Mouse (Mus musculus) embryonic facial prominence, embryonic 11.5 days (tissue): Measurements from ENCODE around the gene Gm36864. TPM values are rescaled to one million over a fixed set of nuclear protein-coding genes. Genes with fewer than 3 reads are reported as not detected.
"Not testable (repeated sequence)": the region's sequence is repeated elsewhere in the genome, so short reads cannot be mapped to it uniquely, and the experiment has no call there.

Source experiments
- ATAC-seq: fragments of 200-750 bp; cut with Nextera tagmentation; replicated peaks from 2 replicates; pipeline ENCODE4 v1.8.0; 2017; ENCODE audit warnings: low read depth; ENCODE audit not compliant: insufficient number of reproducible peaks, low FRiP score, low TSS enrichment
- DNase-seq: peaks from one replicate; pipeline ENCODE4 v3.0.0-alpha.2; 2015; ENCODE audit warnings: low spot score
- H3K27ac ChIP-seq: fragments of 300-500 bp; sonication (generic); replicated peaks from 2 replicates; pipeline ENCODE4 v1.5.1; 2014; ENCODE audit warnings: mild to moderate bottlenecking, low read depth, low read length, control low read depth
- H3K27me3 ChIP-seq: fragments of 300-500 bp; sonication (generic); 2 replicates; pipeline ENCODE4 v1.6.1; 2014; ENCODE audit warnings: mild to moderate bottlenecking, low read length, moderate library complexity, mixed read lengths; ENCODE audit not compliant: control insufficient read depth, insufficient read depth
- H3K36me3 ChIP-seq: fragments of 300-500 bp; sonication (generic); replicated peaks from 2 replicates; pipeline ENCODE4 v1.6.1; 2014; ENCODE audit warnings: low read depth, mild to moderate bottlenecking, low read length, moderate library complexity, mixed read lengths; ENCODE audit not compliant: control insufficient read depth, insufficient read depth
- H3K4me1 ChIP-seq: fragments of 300-500 bp; sonication (generic); 2 replicates; pipeline ENCODE4 v1.6.1; 2014; ENCODE audit warnings: low read length, mixed read lengths; ENCODE audit not compliant: control insufficient read depth, insufficient read depth
- H3K4me2 ChIP-seq: fragments of 300-500 bp; sonication (generic); 2 replicates; pipeline ENCODE4 v1.6.1; 2014; ENCODE audit warnings: low read depth, mild to moderate bottlenecking, control low read depth, low read length, moderate library complexity
- H3K4me3 ChIP-seq: fragments of 300-500 bp; sonication (generic); 2 replicates; pipeline ENCODE4 v1.5.1; 2014; ENCODE audit warnings: low read depth, low read length, control low read depth
- H3K9ac ChIP-seq: fragments of 300-500 bp; sonication (generic); replicated peaks from 2 replicates; pipeline ENCODE4 v1.6.1; 2014; ENCODE audit warnings: mild to moderate bottlenecking, control low read depth, low read length
- H3K9me3 ChIP-seq: fragments of 300-500 bp; sonication (generic); replicated peaks from 2 replicates; pipeline ENCODE4 v1.6.1; 2016; ENCODE audit warnings: mild to moderate bottlenecking, low read length, inconsistent platforms, mixed read lengths; ENCODE audit not compliant: control insufficient read depth
- WGBS: fragments of 180-500 bp; shearing (Covaris S2); extraction: QIAGEN DNeasy Blood & Tissue Kit; methylation state at CpG from one replicate; pipeline ENCODE4 v1.1.7; 2014; 5-methylcytosine and 5-hydroxymethylcytosine counted together
- polyA plus RNA-seq: library from polyadenylated mRNA; unstranded; fragments of >200 nt; fragmentation: Nextera tagmentation; extraction: Ambion mirVana; gene quantifications from 2 replicates; pipeline ENCODE4 v1.2.1, GENCODE M21; 2014

Gm36864 gene
- polyA plus RNA-seq, 1 experiment from 2014 or later = not detected

DNA sequence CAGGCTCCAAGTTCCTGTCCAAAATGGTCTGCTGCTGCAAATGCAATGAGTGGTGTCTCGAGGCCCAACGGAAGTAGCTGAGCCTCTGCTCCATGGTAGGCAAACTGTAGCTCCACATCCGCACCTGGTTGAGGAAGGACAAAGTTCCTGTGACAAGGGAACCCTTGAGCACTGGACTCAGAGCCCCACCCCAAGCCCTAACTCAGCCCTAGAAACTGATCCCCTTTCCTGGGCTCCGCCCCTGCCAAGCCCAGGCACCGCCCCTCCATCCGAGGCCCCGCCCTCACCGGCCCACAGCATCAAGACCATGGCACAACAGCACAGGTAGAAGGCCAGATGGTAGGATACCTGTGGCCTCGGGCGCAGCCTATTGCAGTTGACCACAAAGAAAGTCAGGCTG is 14.4 kb upstream of the Gm36864 start:
- not testable (repeated sequence) for ATAC-seq, H3K9ac ChIP-seq, H3K4me3 ChIP-seq, H3K9me3 ChIP-seq, H3K36me3 ChIP-seq, H3K4me1 ChIP-seq, H3K27me3 ChIP-seq, H3K4me2 ChIP-seq, DNase-seq, H3K27ac ChIP-seq
- WGBS = 68% methylated on average over 8 of the region's 10 CpGs

DNA sequence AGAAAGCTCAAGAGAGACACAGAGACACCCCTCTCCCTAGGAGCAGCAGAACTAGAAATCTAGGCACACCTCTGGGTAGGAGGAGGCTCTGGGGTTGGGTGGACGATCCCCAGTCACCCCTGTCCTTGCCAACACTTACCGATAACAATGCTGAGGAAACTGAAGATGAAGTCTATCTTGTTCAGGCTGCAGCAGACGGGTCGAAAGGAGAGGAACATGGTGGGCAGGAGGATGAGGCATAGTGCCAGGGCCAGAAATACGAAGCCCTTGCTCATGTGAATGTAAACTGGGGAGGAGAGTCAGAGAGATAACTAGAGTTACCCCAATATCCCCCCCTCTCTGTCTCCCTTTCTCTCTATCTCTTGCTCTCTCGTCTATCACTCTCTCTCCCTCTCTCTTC is 13.6 kb upstream of the Gm36864 start:
- not testable (repeated sequence) for H3K9me3 ChIP-seq, H3K4me1 ChIP-seq, H3K4me3 ChIP-seq, H3K4me2 ChIP-seq, H3K36me3 ChIP-seq, H3K9ac ChIP-seq, H3K27me3 ChIP-seq, DNase-seq, ATAC-seq, H3K27ac ChIP-seq
- WGBS = 89% methylated on average over 6 of the region's 6 CpGs

GRCm38 (mm10) chr7:44225076-44225475 is 10.9 kb upstream of the Gm36864 start, which contains the start of gene Klk1:
Gene Klk1, plus strand, starts transcription at chr7:44225360.
- Histone ChIP-seq H3K27ac (no peak within 1 kb of the TSS), H3K36me3 (no peaks in the 10 kb centered on the region), H3K9ac (no peak within 1 kb of the TSS), H3K4me1 (no peaks in the 10 kb centered on the region), H3K4me2 (no peak within 1 kb of the TSS), H3K9me3 (no peaks in the 10 kb centered on the region), H3K4me3 (no peak within 1 kb of the TSS), H3K27me3 (no peaks in the 10 kb centered on the region)
- DNase-seq (no peak), ATAC-seq (no peak)
- 73% methylated on average over 1 of the region's 1 CpGs for WGBS

GRCm38 (mm10) chr7:44239913-44240312 is 3.9 kb downstream of the Gm36864 start:
- Histone ChIP-seq H3K9me3 (no peaks in the 10 kb centered on the region), H3K9ac (no peak overlapping the region), H3K4me3 (no peak overlapping the region), H3K27ac (no peak overlapping the region), H3K36me3 (no peaks in the 10 kb centered on the region), H3K4me2 (no peak overlapping the region), H3K27me3 (no peaks in the 10 kb centered on the region), H3K4me1 (no peaks in the 10 kb centered on the region)
- 50% methylated on average over 2 of the region's 2 CpGs for WGBS
- DNase-seq = no peak
- no peak for ATAC-seq

DNA sequence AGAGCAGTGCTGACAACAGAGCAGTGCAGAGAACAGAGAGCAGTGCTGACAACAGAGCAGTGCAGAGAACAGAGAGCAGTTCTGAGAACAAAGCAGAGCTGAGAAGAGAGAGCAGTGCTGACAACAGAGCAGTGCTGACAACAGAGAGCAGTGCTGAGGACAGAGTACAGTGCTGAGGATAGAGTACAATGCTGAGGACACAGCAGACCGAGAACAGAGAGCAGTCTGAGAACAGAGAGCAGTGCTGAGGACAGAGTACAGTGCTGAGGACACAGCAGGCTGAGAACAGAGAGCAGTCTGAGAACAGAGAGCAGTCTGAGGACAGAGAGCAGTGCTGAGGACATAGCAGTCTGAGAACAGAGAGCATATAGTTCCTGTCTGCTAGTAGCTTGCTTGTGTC is 4.7 kb downstream of the Gm36864 start:
- DNase-seq (no peak), ATAC-seq (no peak)
- H3K9ac ChIP-seq = no peak overlapping the region
- no peak overlapping the region for H3K4me3 ChIP-seq
- H3K4me2 ChIP-seq = no peak overlapping the region
- WGBS = 71% methylated on average over 1 of the region's 1 CpGs
- H3K27me3 ChIP-seq = no peaks in the 10 kb centered on the region
- H3K4me1 ChIP-seq = no peaks in the 10 kb centered on the region
- no peaks in the 10 kb centered on the region for H3K9me3 ChIP-seq
- H3K36me3 ChIP-seq = no peaks in the 10 kb centered on the region
- no peak overlapping the region for H3K27ac ChIP-seq

DNA sequence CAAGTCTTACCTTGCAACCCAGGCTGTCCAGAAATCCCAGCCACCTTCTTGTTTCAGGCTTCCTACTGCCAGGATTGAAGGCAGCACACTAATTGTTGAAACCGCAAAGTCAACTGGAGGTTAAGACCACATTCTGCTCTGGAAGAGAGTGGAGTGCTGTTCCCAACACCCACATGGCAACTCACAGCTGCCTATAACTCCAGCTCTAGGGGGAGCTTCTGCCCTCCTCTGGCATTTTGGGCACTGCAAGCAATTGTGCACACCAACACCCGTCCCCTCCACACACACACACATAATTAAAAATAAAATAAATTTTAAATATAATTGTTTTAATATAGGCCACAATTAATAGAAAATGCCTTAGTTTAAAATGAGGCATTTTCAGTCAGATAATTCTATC is 5.2 kb downstream of the Gm36864 start:
- Histone ChIP-seq H3K9ac (no peak overlapping the region), H3K9me3 (no peaks in the 10 kb centered on the region), H3K27me3 (no peaks in the 10 kb centered on the region), H3K4me3 (no peak overlapping the region), H3K27ac (no peak overlapping the region), H3K36me3 (no peaks in the 10 kb centered on the region), H3K4me2 (no peak overlapping the region), H3K4me1 (no peaks in the 10 kb centered on the region)
- 58% methylated on average over 2 of the region's 2 CpGs for WGBS
- ATAC-seq (no peak), DNase-seq (no peak)

DNA sequence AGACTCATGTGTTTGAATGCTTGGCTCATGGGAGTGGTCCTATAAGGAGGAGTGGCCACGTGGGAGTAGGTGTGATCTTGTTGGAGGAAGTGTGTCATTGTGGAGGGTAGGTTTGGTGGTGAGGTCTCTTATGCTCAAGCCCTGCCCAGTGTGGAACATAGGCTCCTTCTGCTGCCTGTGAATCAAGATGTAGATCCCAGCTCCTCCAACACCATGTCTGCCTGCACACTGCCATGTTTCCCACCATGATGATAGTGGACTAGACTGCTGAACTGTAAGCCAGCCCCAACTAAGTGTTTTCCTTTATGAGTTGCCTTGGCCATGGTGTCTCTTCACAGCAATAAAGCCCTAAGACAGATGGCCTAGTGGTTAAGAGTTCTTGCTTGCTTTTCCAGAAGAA is 8.1 kb downstream of the Gm36864 start:
- 70% methylated on average over 1 of the region's 1 CpGs for WGBS
- no peak overlapping the region for H3K27ac ChIP-seq
- no peaks in the 10 kb centered on the region for H3K4me1 ChIP-seq
- H3K27me3 ChIP-seq = no peaks in the 10 kb centered on the region
- ATAC-seq = no peak
- H3K9ac ChIP-seq = no peak overlapping the region
- peaks cover under 1% of the 10 kb centered on the region for H3K36me3 ChIP-seq
- no peak overlapping the region for H3K4me2 ChIP-seq
- H3K4me3 ChIP-seq = no peak overlapping the region
- no peak for DNase-seq
- no peaks in the 10 kb centered on the region for H3K9me3 ChIP-seq

DNA sequence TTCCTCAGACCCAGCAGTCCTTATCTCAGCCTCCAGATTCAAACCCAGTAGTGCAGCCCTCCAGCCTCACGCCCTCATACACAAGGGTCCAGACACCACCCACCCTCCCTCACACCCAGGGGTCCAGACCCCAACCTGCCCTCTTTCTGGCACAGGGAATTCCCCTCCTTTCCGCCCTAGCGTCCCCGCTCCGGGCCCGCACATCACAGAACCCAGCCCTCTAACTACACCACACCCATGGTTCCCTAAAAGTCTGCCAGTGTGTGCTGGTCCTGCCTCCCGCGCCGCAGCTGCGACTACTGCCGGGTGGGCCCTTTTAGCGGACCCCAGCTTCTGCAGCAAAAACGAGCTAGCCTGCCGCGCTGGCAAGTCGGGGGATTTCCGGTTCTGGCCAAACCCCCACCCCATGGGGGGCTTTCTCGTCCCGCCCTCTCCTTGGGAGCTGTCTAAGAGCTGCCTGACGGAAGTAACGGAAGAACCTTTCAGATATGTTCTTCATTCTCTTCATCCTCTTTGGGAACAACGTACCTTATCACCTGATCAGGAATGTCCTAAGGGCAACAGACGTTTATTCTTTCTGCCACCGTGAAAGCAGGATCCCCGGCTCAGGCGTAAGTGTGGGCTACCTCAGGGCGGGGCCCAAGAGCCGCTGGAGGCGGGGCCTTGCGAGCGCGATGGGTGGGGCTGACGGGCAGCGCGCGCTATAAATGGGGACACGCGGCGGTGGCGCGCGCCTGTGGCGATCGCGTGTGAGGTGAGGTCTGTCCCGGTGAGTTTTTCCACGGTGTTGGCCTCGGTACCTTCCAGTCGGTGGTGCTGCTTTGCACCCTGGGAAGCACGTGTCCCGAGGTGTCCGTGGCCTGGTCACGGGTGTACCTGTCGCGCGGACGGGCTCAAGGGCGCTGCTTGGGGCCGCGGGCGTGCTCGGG is 10.3 kb downstream of the Gm36864 start, which contains the start of the genes 1700028J19Rik and 2410002F23Rik:
1700028J19Rik (minus strand) TSS at position 641 of the 929 bp plus-strand sequence.
2410002F23Rik (plus strand) TSS at position 668 of the 929 bp plus-strand sequence.
- Histone ChIP-seq H3K27me3 (no peaks in the 10 kb centered on the region), H3K4me3 (peak within 1 kb of the TSS; percentile 95), H3K9me3 (no peaks in the 10 kb centered on the region), H3K4me2 (peak within 1 kb of the TSS; percentile 57), H3K27ac (peak within 1 kb of the TSS; percentile 84), H3K36me3 (peaks cover 9% of the 10 kb centered on the region), H3K4me1 (no peaks in the 10 kb centered on the region), H3K9ac (peak within 1 kb of the TSS; percentile 92)
- WGBS = under 1% methylated on average over 61 of the region's 62 CpGs
- ATAC-seq (peak; percentile 84), DNase-seq (peak; percentile 93)
